ENCODE assay signal across 8 mouse cellular contexts in genomic region chr14:57889541-57890010, GRCm38 (mm10). TPM values are rescaled to one million over a fixed set of nuclear protein-coding genes. Genes with fewer than 3 reads are reported as not detected.
DNase-seq lines count a peak whose midpoint lies in the region; ATAC-seq and TF ChIP-seq lines count a peak whose summit lies in the region.

No protein-coding gene starts in this region.

- peak overlapping the region; percentile 69 for H3K4me3 ChIP-seq in left cerebral cortex, adult 2 months
- H3K4me3 ChIP-seq in embryonic facial prominence, embryonic 12.5 days: peak overlapping the region; percentile 96
- H3K4me3 ChIP-seq in lung, embryonic 14.5 days (ENCODE audit: low read depth, low read length): peak overlapping the region; percentile 90

- no peak for TF ChIP-seq CTCF in left cerebral cortex, adult 2 months (IDR thresholded peaks at IDR 0.05)
- TF ChIP-seq CTCF in lung, embryonic 14.5 days (IDR thresholded peaks at IDR 0.05; ENCODE audit: low read depth): no peak

- 0% methylated on average over 37 of the region's 37 CpGs for WGBS in embryonic facial prominence, embryonic 12.5 days
- under 1% methylated on average over 37 of the region's 37 CpGs for WGBS in lung, embryonic 14.5 days

- peak overlapping the region; percentile 95 for H3K27ac ChIP-seq in left cerebral cortex, adult 2 months
- H3K27ac ChIP-seq in embryonic facial prominence, embryonic 12.5 days: peak overlapping the region; percentile 84
- H3K27ac ChIP-seq in lung, embryonic 14.5 days (ENCODE audit: low read depth): peak overlapping the region; percentile 87

- peak overlapping the region; percentile 95 for H3K9ac ChIP-seq in embryonic facial prominence, embryonic 12.5 days
- H3K9ac ChIP-seq in lung, embryonic 14.5 days: peak overlapping the region; percentile 94

- peak overlapping the region; percentile 58 for H3K4me2 ChIP-seq in embryonic facial prominence, embryonic 12.5 days (replicated peaks)
- peak overlapping the region; percentile 73 for H3K4me2 ChIP-seq in lung, embryonic 14.5 days

- H3K27me3 ChIP-seq in embryonic facial prominence, embryonic 12.5 days: no peaks in the 10 kb centered on the region
- H3K27me3 ChIP-seq in lung, embryonic 14.5 days (ENCODE audit: insufficient read depth, low read length): no peaks in the 10 kb centered on the region

- ATAC-seq in embryonic facial prominence, embryonic 12.5 days (ENCODE audit: insufficient number of reproducible peaks, insufficient read depth, low FRiP score, low TSS enrichment): no peak; the same call in 1 of the 2 replicates
- ATAC-seq in lung, embryonic 14.5 days (ENCODE audit: insufficient read depth): no peak

- peaks cover 10% of the 10 kb centered on the region for H3K4me1 ChIP-seq in embryonic facial prominence, embryonic 12.5 days
- no peaks in the 10 kb centered on the region for H3K4me1 ChIP-seq in lung, embryonic 14.5 days (ENCODE audit: insufficient read depth)

- intact Hi-C loops in left cerebral cortex, adult 2 months (cut with DNase I): no loop called here
- intact Hi-C loops in left cerebral cortex, postnatal 25 days (cut with DNase I): loop anchor here (2.0 kb wide), 2 partner anchors 23 to 29 kb away; no protein-coding TSS in a partner anchor

- DNase-seq in left cerebral cortex, adult 2 months (ENCODE audit: extremely low spot score in 1 of 2, low spot score in 2 of 2): peak in 1 of 2 experiments; percentile 45
- DNase-seq in left cerebral cortex, postnatal 25 days (ENCODE audit: low spot score in 2 of 2): no peak
- peak; percentile 72 for DNase-seq in Muller cell, postnatal 12 days (ENCODE audit: inconsistent ontology term)
- peak; percentile 10 for DNase-seq in hindlimb bud, embryonic 11.5 days (ENCODE audit: extremely low spot score, low read depth, low spot score)
- DNase-seq in lung, embryonic 14.5 days: peak; percentile 68
- DNase-seq in retina, postnatal 1 day: peak; percentile 66
- DNase-seq in cerebellum, adult 8-10 months: no peak

- H3K36me3 ChIP-seq in embryonic facial prominence, embryonic 12.5 days: no peaks in the 10 kb centered on the region
- no peaks in the 10 kb centered on the region for H3K36me3 ChIP-seq in lung, embryonic 14.5 days (ENCODE audit: insufficient read depth)

- no peaks in the 10 kb centered on the region for H3K9me3 ChIP-seq in embryonic facial prominence, embryonic 12.5 days
- H3K9me3 ChIP-seq in lung, embryonic 14.5 days (ENCODE audit: low read depth, low read length): no peaks in the 10 kb centered on the region

RNA-seq across cellular contexts. Expression of gene Zdhhc20, which starts 0.5 kb away (rescaled TPM):
- total RNA-seq in left cerebral cortex, adult 2 months (2021): 10 to 100 TPM; 35.2 to 37.4 TPM
- total RNA-seq in left cerebral cortex, postnatal 25 days (2021): 10 to 100 TPM; 29.6 to 31.2 TPM
- 73.0 and 79.6 TPM in 2 replicates for polyA plus RNA-seq in embryonic facial prominence, embryonic 12.5 days (2016; fragmentation: Nextera tagmentation; extraction: Ambion mirVana)
- 62.8 and 66.2 TPM in 2 replicates for polyA plus RNA-seq in lung, embryonic 14.5 days (2014; fragmentation: Nextera tagmentation; extraction: Ambion mirVana)

Comparison
In these comparisons a context has a peak if more than half of its experiments do, and no peak if none do; other contexts are left out.
1. DNase-seq: peak in Muller cell, postnatal 12 days (single experiment), hindlimb bud, embryonic 11.5 days (single experiment), lung, embryonic 14.5 days (single experiment) and retina, postnatal 1 day (single experiment); none in left cerebral cortex, postnatal 25 days (0 of 2) and cerebellum, adult 8-10 months (single experiment).
2. Peak in every context shown above with its lines, with median percentiles within 50 percentile points of each other: H3K27ac ChIP-seq and H3K4me3 ChIP-seq.